ENCODE assay signal across 12 mouse cellular contexts in the genomic region with DNA sequence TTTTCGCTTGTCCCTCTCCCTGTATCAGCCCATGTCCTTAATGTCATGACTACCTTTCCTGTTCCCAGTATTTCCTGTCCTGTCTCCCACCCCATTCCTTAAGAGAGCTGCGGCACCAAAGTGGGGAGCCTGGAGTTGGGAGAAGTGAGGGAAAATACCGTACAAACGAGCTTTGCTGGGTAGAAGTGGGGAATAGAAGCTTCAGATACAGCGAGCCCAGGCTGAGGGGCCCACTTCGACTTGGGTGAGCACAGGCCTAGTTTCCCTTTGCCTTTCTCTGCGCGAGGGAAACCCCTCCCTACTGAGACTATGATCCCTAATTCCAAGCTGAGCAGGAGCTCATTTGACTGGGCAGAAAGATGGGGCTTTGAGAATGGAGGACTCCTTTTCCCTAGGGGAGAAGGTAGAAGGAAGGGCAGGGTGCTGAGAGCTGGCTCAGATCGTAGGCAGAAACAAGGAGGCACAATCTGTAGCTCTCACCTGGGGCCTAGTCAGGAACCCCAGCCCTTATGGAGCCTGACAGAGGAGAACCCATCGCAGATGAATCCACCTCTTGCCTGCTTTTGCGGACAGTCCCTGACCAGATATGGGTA. TPM values are rescaled to one million over a fixed set of nuclear protein-coding genes. Genes with fewer than 3 reads are reported as not detected.
DNase-seq lines count a peak whose midpoint lies in the region; ATAC-seq lines count a peak whose summit lies in the region.
"Had no signal": no experiment of that assay in that cellular context is flagged by ENCODE, and none has a peak within 500 bp of the region (broad histone marks: within the 10 kb centered on the region; RNA-seq: fewer than 3 reads in every experiment).

No protein-coding gene starts in this region.

- no peak overlapping the region for H3K27ac ChIP-seq in heart, embryonic 11.5 days (ENCODE audit: low read depth, low read length)
- H3K27ac ChIP-seq in midbrain, embryonic 11.5 days (ENCODE audit: low read depth, low read length), result no peak overlapping the region
- no peak overlapping the region for H3K27ac ChIP-seq in midbrain, embryonic 15.5 days
- H3K27ac ChIP-seq in hindbrain, embryonic 12.5 days, result no peak overlapping the region
- peak overlapping the region; percentile 23; the same call in 1 of the 2 replicates for H3K27ac ChIP-seq in stomach, embryonic 16.5 days (ENCODE audit: low read length)
- H3K27ac ChIP-seq: lung, embryonic 15.5 days had no signal

- intact Hi-C loops in heart, postnatal 25 days (cut with DNase I), result loop anchor here (10.0 kb wide), 1 partner anchor 201 kb away; no protein-coding TSS in a partner anchor

- no peak for ATAC-seq in heart, embryonic 11.5 days (replicated peaks; ENCODE audit: insufficient number of reproducible peaks, low FRiP score, low TSS enrichment)
- ATAC-seq in midbrain, embryonic 11.5 days (ENCODE audit: low FRiP score), result no peak
- no peak for ATAC-seq in midbrain, embryonic 15.5 days (replicated peaks)
- no peak for ATAC-seq in hindbrain, embryonic 12.5 days (ENCODE audit: low FRiP score)
- ATAC-seq in stomach, embryonic 16.5 days (ENCODE audit: insufficient read depth, low FRiP score), result no peak
- ATAC-seq: forebrain, embryonic 16.5 days had no signal

- peaks cover 93% of the 10 kb centered on the region for H3K27me3 ChIP-seq in heart, embryonic 11.5 days (ENCODE audit: control insufficient read depth, insufficient read depth, low read length)
- peaks cover 94% of the 10 kb centered on the region for H3K27me3 ChIP-seq in midbrain, embryonic 11.5 days (ENCODE audit: control insufficient read depth, insufficient read depth, low read length)
- peaks cover 89% of the 10 kb centered on the region for H3K27me3 ChIP-seq in midbrain, embryonic 15.5 days (replicated peaks)
- peaks cover 96% of the 10 kb centered on the region for H3K27me3 ChIP-seq in hindbrain, embryonic 12.5 days
- H3K27me3 ChIP-seq in stomach, embryonic 16.5 days (ENCODE audit: control insufficient read depth, insufficient read depth, low read length), result peaks cover 84% of the 10 kb centered on the region

- peaks cover 21% of the 10 kb centered on the region for H3K4me1 ChIP-seq in heart, embryonic 11.5 days (ENCODE audit: control insufficient read depth, insufficient read depth, low read length)
- H3K4me1 ChIP-seq in midbrain, embryonic 11.5 days (ENCODE audit: control insufficient read depth, insufficient read depth, low read length), result peaks cover 22% of the 10 kb centered on the region
- peaks cover 16% of the 10 kb centered on the region for H3K4me1 ChIP-seq in midbrain, embryonic 15.5 days
- H3K4me1 ChIP-seq in hindbrain, embryonic 12.5 days, result peaks cover 25% of the 10 kb centered on the region
- peaks cover 12% of the 10 kb centered on the region for H3K4me1 ChIP-seq in stomach, embryonic 16.5 days (ENCODE audit: control insufficient read depth, insufficient read depth, low read length)

- no peaks in the 10 kb centered on the region for H3K9me3 ChIP-seq in heart, embryonic 11.5 days (replicated peaks; ENCODE audit: control insufficient read depth, low read length)
- H3K9me3 ChIP-seq in midbrain, embryonic 11.5 days (ENCODE audit: control insufficient read depth, low read length), result no peaks in the 10 kb centered on the region
- no peaks in the 10 kb centered on the region for H3K9me3 ChIP-seq in midbrain, embryonic 15.5 days
- no peaks in the 10 kb centered on the region for H3K9me3 ChIP-seq in hindbrain, embryonic 12.5 days (replicated peaks)
- no peaks in the 10 kb centered on the region for H3K9me3 ChIP-seq in stomach, embryonic 16.5 days (replicated peaks; ENCODE audit: control insufficient read depth, low read length)
- H3K9me3 ChIP-seq: heart, embryonic 12.5 days; lung, embryonic 15.5 days had no signal

- peak overlapping the region; percentile 38; the same call in 1 of the 2 replicates for H3K4me2 ChIP-seq in heart, embryonic 11.5 days
- H3K4me2 ChIP-seq in midbrain, embryonic 11.5 days, result no peak overlapping the region
- no peak overlapping the region for H3K4me2 ChIP-seq in midbrain, embryonic 15.5 days
- H3K4me2 ChIP-seq in hindbrain, embryonic 12.5 days (replicated peaks), result peak overlapping the region; percentile 62
- peak overlapping the region; percentile 80 for H3K4me2 ChIP-seq in stomach, embryonic 16.5 days (ENCODE audit: low read depth, low read length)
- H3K4me2 ChIP-seq: heart, embryonic 12.5 days; lung, embryonic 15.5 days had no signal

- H3K9ac ChIP-seq in heart, embryonic 11.5 days (ENCODE audit: low read depth, low read length), result no peak overlapping the region
- H3K9ac ChIP-seq in midbrain, embryonic 11.5 days (ENCODE audit: low read length), result no peak overlapping the region
- H3K9ac ChIP-seq in midbrain, embryonic 15.5 days, result no peak overlapping the region
- H3K9ac ChIP-seq in hindbrain, embryonic 12.5 days, result peak overlapping the region; percentile 67
- peak overlapping the region; percentile 49 for H3K9ac ChIP-seq in stomach, embryonic 16.5 days (ENCODE audit: low read length)
- H3K9ac ChIP-seq: heart, embryonic 12.5 days; lung, embryonic 15.5 days had no signal

- no peak for DNase-seq in heart, postnatal 25 days (ENCODE audit: low spot score)
- DNase-seq in midbrain, embryonic 11.5 days (ENCODE audit: low spot score, missing footprints), result peak; percentile 95
- no peak for DNase-seq in adrenal gland, postnatal 4 days (ENCODE audit: low spot score in 2 of 2)
- DNase-seq in gastrocnemius, adult 8-10 months (ENCODE audit: low spot score in 2 of 2), result no peak
- DNase-seq: kidney, adult 9 months had no signal

- 0 out of 2 replicates have a peak overlapping the region, but pooled peaks have one; percentile 31 for H3K4me3 ChIP-seq in heart, embryonic 11.5 days (ENCODE audit: low read depth, low read length)
- peak overlapping the region; percentile 10; the same call in 1 of the 2 replicates for H3K4me3 ChIP-seq in midbrain, embryonic 11.5 days (ENCODE audit: low read depth, low read length)
- no peak overlapping the region for H3K4me3 ChIP-seq in midbrain, embryonic 15.5 days
- H3K4me3 ChIP-seq in hindbrain, embryonic 12.5 days, result peak overlapping the region; percentile 43
- H3K4me3 ChIP-seq in stomach, embryonic 16.5 days (replicated peaks; ENCODE audit: low read length), result peak overlapping the region; percentile 58
- H3K4me3 ChIP-seq: lung, embryonic 15.5 days had no signal

- no peaks in the 10 kb centered on the region for H3K36me3 ChIP-seq in heart, embryonic 11.5 days (ENCODE audit: control insufficient read depth, insufficient read depth, low read length)
- H3K36me3 ChIP-seq in midbrain, embryonic 11.5 days (ENCODE audit: control insufficient read depth, insufficient read depth, low read length), result no peaks in the 10 kb centered on the region
- H3K36me3 ChIP-seq in midbrain, embryonic 15.5 days (replicated peaks), result no peaks in the 10 kb centered on the region
- no peaks in the 10 kb centered on the region for H3K36me3 ChIP-seq in hindbrain, embryonic 12.5 days
- H3K36me3 ChIP-seq in stomach, embryonic 16.5 days (ENCODE audit: control insufficient read depth, insufficient read depth, low read length), result no peaks in the 10 kb centered on the region
- H3K36me3 ChIP-seq: heart, embryonic 12.5 days; lung, embryonic 15.5 days had no signal

- WGBS in heart, embryonic 11.5 days (ENCODE audit: insufficient replicate concordance), result 5% methylated on average over 11 of the region's 11 CpGs
- 1% methylated on average over 11 of the region's 11 CpGs for WGBS in midbrain, embryonic 11.5 days
- WGBS in midbrain, embryonic 15.5 days, result 2% methylated on average over 11 of the region's 11 CpGs
- WGBS in hindbrain, embryonic 12.5 days, result 2% methylated on average over 11 of the region's 11 CpGs
- WGBS in stomach, embryonic 16.5 days, result 22% methylated on average over 11 of the region's 11 CpGs

RNA-seq across cellular contexts. Expression of a gene that starts 2.3 kb away (rescaled TPM):
- polyA plus RNA-seq in heart, embryonic 11.5 days (2014; fragmentation: Nextera tagmentation; extraction: Ambion mirVana), result 1.5 and 2.1 TPM in 2 replicates
- under 1 TPM; 0.31 to 0.49 TPM for total RNA-seq in heart, postnatal 25 days (2021)
- polyA plus RNA-seq in midbrain, embryonic 11.5 days (2014; fragmentation: Nextera tagmentation; extraction: Ambion mirVana), result 5.6 and 6.7 TPM in 2 replicates
- polyA plus RNA-seq in midbrain, embryonic 15.5 days (2015; fragmentation: Nextera tagmentation; extraction: Ambion mirVana), result 0.27 and 0.49 TPM in 2 replicates
- 12.5 and 15.3 TPM in 2 replicates for polyA plus RNA-seq in hindbrain, embryonic 12.5 days (2016; fragmentation: Nextera tagmentation; extraction: Ambion mirVana)
- 2.6 and 3.4 TPM in 2 replicates for polyA plus RNA-seq in stomach, embryonic 16.5 days (2015; fragmentation: Nextera tagmentation; extraction: Ambion mirVana)
- under 1 TPM; 0.28 to 0.50 TPM for total RNA-seq in adrenal gland, postnatal 4 days (2021)
- 10 to 100 TPM; 24.2 to 32.0 (median 27.8) TPM for total RNA-seq in gastrocnemius, adult 8-10 months (2022)

Comparison
In these comparisons a context has a peak if more than half of its experiments do, and no peak if none do; other contexts are left out.
1. H3K4me2 ChIP-seq: peak in heart, embryonic 11.5 days (single experiment), hindbrain, embryonic 12.5 days (single experiment) and stomach, embryonic 16.5 days (single experiment); none in midbrain, embryonic 11.5 days (single experiment) and midbrain, embryonic 15.5 days (single experiment).
2. H3K9ac ChIP-seq: peak in hindbrain, embryonic 12.5 days (single experiment) and stomach, embryonic 16.5 days (single experiment); none in heart, embryonic 11.5 days (single experiment), midbrain, embryonic 11.5 days (single experiment) and midbrain, embryonic 15.5 days (single experiment).